Mouse (Mus musculus): ENCODE measurements around the gene Ppil3. TPM values are rescaled to one million over a fixed set of nuclear protein-coding genes. Genes with fewer than 3 reads are reported as not detected.
A peak's percentile ranks its signal among the peaks of the same experiment; 100 is the strongest.

Gene Ppil3
- polyA plus RNA-seq, 1 experiment from 2014 or later: 49.8 TPM

DNA sequence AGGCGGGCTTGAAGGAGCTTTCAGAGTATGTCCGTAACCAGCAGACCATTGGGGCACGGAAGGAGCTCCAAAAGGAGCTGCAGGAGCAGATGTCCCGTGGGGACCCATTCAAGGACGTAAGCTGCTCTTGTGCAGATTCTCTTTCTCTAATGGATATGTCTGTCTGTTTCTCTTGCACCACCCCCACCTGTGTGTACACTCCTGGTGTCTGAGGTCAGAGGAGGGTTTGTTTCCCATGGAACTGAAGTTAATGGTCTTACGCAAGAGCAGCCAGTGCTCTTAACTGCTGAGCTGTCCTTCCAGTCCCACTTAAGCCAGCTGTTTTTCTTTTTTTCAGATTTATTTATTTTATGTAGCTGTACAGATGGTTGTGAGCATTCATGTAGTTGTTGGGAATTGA, 43.9 kb downstream of the Ppil3 start:
- H3K4me3 ChIP-seq (ENCODE audit: low read depth, low read length): no peak overlapping the region
- H3K9ac ChIP-seq (ENCODE audit: low read depth, low read length): no peak overlapping the region
- no peaks in the 10 kb centered on the region for H3K4me1 ChIP-seq (ENCODE audit: control insufficient read depth, insufficient read depth, low read length)
- no peak for ATAC-seq
- H3K9me3 ChIP-seq (replicated peaks; ENCODE audit: control insufficient read depth, low read length, poor library complexity, severe bottlenecking): no peaks in the 10 kb centered on the region
- no peak overlapping the region for H3K27ac ChIP-seq (ENCODE audit: low read length)
- no peaks in the 10 kb centered on the region for H3K27me3 ChIP-seq (ENCODE audit: control insufficient read depth, insufficient read depth, low read depth, low read length)
- peaks cover 52% of the 10 kb centered on the region for H3K36me3 ChIP-seq (ENCODE audit: control insufficient read depth, insufficient read depth, low read length)
- H3K4me2 ChIP-seq (ENCODE audit: low read length): no peak overlapping the region
- WGBS: 92% methylated on average over 6 of the region's 6 CpGs

DNA sequence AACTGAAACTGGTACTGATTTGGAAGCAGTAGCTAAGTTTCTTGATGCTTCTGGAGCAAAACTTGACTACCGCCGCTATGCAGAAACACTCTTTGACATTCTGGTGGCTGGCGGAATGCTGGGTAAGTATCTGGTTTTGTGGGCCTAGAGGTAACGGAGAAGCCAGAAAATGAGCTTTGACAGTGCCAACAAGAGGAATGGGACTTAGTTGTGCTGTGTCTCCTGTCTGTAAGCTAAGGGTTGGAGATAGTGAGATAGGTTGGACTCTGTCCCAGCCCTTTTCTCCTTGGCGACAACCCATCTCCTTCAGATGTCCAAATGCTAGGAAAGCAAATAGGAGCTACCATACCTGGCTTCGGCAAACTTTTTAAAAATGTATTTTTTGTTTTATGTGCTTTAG, 47.6 kb downstream of the Ppil3 start:
- H3K27me3 ChIP-seq (ENCODE audit: control insufficient read depth, insufficient read depth, low read depth, low read length): no peaks in the 10 kb centered on the region

DNA sequence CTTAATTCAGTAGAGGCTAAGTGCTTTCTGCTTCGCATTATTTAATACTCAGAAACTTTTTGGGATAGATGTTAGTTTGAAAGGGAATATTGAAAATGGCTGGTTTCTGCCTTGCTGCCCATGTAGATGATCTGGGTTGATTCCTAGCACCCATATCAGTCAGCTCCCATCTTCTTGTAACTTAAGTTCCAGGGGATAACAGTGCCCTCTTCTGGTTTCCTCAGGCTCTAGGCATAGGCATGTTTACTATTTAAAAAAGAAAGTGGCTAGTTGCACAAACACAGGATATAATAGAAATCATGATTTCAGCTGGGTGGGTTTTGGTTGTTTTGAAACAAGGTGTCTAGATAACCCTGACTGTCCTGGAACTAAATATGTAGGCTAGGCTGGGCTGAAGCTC, 49.1 kb downstream of the Ppil3 start:
- Histone ChIP-seq H3K4me3 (ENCODE audit: low read depth, low read length) (no peak overlapping the region), H3K4me2 (ENCODE audit: low read length) (no peak overlapping the region), H3K27me3 (ENCODE audit: control insufficient read depth, insufficient read depth, low read depth, low read length) (no peaks in the 10 kb centered on the region), H3K9me3 (replicated peaks; ENCODE audit: control insufficient read depth, low read length, poor library complexity, severe bottlenecking) (no peaks in the 10 kb centered on the region), H3K4me1 (ENCODE audit: control insufficient read depth, insufficient read depth, low read length) (peaks cover 17% of the 10 kb centered on the region), H3K9ac (ENCODE audit: low read depth, low read length) (no peak overlapping the region), H3K27ac (ENCODE audit: low read length) (no peak overlapping the region), H3K36me3 (ENCODE audit: control insufficient read depth, insufficient read depth, low read length) (peaks cover 36% of the 10 kb centered on the region)
- no peak for ATAC-seq
- 100% methylated on average over 1 of the region's 1 CpGs for WGBS

More for the DNA sequence above, 47.6 kb downstream of the Ppil3 start:
- peaks cover 9% of the 10 kb centered on the region for H3K4me1 ChIP-seq (ENCODE audit: control insufficient read depth, insufficient read depth, low read length)
- no peak overlapping the region for H3K9ac ChIP-seq (ENCODE audit: low read depth, low read length)
- no peak overlapping the region for H3K4me2 ChIP-seq (ENCODE audit: low read length)
- H3K36me3 ChIP-seq (ENCODE audit: control insufficient read depth, insufficient read depth, low read length): peaks cover 45% of the 10 kb centered on the region
- H3K27ac ChIP-seq (ENCODE audit: low read length): no peak overlapping the region
- no peak overlapping the region for H3K4me3 ChIP-seq (ENCODE audit: low read depth, low read length)
- no peak for ATAC-seq
- WGBS: 95% methylated on average over 6 of the region's 6 CpGs
- no peaks in the 10 kb centered on the region for H3K9me3 ChIP-seq (replicated peaks; ENCODE audit: control insufficient read depth, low read length, poor library complexity, severe bottlenecking)

DNA sequence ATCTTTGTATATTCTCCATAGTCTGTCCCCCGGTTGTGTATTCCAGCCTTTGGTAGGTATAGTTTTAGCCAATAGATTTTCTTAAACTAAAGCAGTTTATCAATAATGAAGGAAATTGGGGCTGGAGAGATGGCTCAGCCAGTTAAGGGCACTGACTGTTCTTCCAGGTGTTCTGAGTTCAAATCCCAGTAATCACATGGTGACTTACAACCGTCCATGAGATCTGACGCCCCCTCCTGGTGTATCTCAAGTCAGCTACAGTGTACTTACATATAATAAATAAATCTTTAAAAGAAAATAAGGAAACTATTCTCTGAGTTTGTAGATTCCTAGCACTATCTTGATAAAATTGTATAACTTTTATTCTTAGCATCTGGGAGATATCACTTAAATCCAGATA, 49.9 kb downstream of the Ppil3 start:
- WGBS: 94% methylated on average over 3 of the region's 3 CpGs
- no peak for ATAC-seq
- H3K36me3 ChIP-seq (ENCODE audit: control insufficient read depth, insufficient read depth, low read length): peaks cover 28% of the 10 kb centered on the region

DNA sequence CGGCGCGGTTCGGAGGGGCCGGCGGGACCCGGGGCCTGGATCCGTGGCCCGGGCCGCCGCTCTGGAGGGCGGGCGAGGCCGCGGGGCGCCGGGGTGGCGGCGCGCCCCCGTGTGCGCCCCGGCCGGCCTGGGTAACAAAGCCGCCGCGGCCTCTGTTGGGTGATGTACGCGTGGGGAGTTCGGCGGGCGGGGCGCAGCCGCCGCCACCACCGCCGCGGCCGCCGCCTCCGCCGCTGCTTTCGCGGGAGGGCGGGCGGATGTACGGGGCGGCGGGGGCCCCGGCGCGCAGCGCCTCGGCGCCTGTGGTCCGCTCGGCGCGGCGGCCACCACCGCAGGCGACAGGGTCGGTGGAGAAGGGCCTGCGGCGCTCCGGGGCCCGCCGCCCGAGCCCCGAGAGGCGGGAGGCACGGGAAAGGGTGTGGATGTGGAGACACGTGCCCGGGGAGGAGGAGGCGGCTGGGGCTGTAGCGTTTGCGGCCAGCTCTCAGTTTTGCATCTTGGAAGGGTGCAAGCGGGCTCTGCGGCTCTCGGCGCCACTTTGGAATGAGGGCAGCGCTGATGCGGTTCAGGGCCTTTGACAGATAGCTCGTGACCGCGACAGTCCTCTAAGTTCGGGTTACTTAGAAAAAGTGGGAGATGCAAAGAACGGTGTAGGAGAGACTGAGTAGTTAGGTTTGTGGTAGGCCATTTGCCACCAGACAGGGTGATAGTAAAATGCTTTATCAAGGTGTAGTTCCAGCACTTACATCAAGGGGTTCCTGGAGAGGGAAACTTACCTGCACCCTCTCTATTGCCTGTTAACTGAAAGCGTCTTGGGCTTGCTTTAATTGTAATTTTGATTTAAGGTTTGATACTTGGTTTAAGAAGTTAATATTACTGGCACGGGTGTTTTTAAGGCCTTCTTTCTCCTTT, 51.7 kb downstream of the Ppil3 start:
- Histone ChIP-seq H3K4me3 (ENCODE audit: low read depth, low read length) (peak overlapping the region; percentile 95), H3K27me3 (ENCODE audit: control insufficient read depth, insufficient read depth, low read depth, low read length) (no peaks in the 10 kb centered on the region), H3K9ac (ENCODE audit: low read depth, low read length) (peak overlapping the region; percentile 95), H3K9me3 (replicated peaks; ENCODE audit: control insufficient read depth, low read length, poor library complexity, severe bottlenecking) (no peaks in the 10 kb centered on the region), H3K4me2 (ENCODE audit: low read length) (peak overlapping the region; percentile 62), H3K4me1 (ENCODE audit: control insufficient read depth, insufficient read depth, low read length) (peaks cover 19% of the 10 kb centered on the region), H3K27ac (ENCODE audit: low read length) (peak overlapping the region; percentile 100), H3K36me3 (ENCODE audit: control insufficient read depth, insufficient read depth, low read length) (peaks cover 14% of the 10 kb centered on the region)
- ATAC-seq: peak; percentile 66
- under 1% methylated on average over 78 of the region's 90 CpGs for WGBS

More for the DNA sequence above, 49.9 kb downstream of the Ppil3 start:
- H3K27me3 ChIP-seq (ENCODE audit: control insufficient read depth, insufficient read depth, low read depth, low read length): no peaks in the 10 kb centered on the region
- no peak overlapping the region for H3K9ac ChIP-seq (ENCODE audit: low read depth, low read length)
- peaks cover 19% of the 10 kb centered on the region for H3K4me1 ChIP-seq (ENCODE audit: control insufficient read depth, insufficient read depth, low read length)
- no peak overlapping the region for H3K4me2 ChIP-seq (ENCODE audit: low read length)
- H3K4me3 ChIP-seq (ENCODE audit: low read depth, low read length): no peak overlapping the region
- H3K9me3 ChIP-seq (replicated peaks; ENCODE audit: control insufficient read depth, low read length, poor library complexity, severe bottlenecking): no peaks in the 10 kb centered on the region
- no peak overlapping the region for H3K27ac ChIP-seq (ENCODE audit: low read length)

DNA sequence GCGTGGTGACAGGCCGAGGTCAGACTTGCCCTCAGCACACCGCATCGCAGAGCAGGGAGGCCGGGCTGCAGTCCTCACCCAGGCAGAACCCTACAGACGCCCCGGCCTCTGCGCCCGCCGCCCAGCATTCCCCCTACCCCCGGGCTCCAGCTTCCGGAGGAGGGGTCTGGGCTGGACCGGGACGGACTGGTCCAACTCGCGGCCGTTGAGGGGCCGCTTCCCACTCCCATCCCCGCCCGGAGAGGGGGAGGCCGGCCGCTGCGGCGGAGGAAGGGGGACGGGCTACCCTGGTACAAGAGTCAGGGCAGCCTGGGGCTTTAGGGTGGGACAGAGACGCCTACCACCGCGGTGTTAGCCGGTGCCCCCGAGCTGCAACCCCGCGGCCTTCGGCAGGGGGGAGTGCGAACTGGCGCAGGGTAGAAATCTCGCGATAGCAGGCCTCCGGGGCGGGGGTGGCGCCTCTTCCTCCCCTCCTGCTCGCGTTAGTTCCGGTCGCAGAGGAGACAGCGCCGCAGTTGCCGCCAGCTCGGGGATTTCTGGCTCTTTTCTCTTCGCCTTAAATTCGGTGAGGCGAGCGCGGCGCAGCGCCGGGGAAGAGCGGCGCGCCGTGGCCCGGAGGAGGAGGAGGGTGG, 52.5 kb downstream of the Ppil3 start, which contains the start of gene Bzw1:
Gene Bzw1, plus strand, starts transcription at position 247 of the 632 bp plus-strand sequence.
- Histone ChIP-seq H3K9ac (ENCODE audit: low read depth, low read length) (peak within 1 kb of the TSS; percentile 95), H3K36me3 (ENCODE audit: control insufficient read depth, insufficient read depth, low read length) (peaks cover 8% of the 10 kb centered on the region), H3K4me1 (ENCODE audit: control insufficient read depth, insufficient read depth, low read length) (peaks cover 19% of the 10 kb centered on the region), H3K27ac (ENCODE audit: low read length) (peak within 1 kb of the TSS; percentile 100), H3K27me3 (ENCODE audit: control insufficient read depth, insufficient read depth, low read depth, low read length) (no peaks in the 10 kb centered on the region), H3K9me3 (replicated peaks; ENCODE audit: control insufficient read depth, low read length, poor library complexity, severe bottlenecking) (no peaks in the 10 kb centered on the region), H3K4me3 (ENCODE audit: low read depth, low read length) (peak within 1 kb of the TSS; percentile 95), H3K4me2 (ENCODE audit: low read length) (peak within 1 kb of the TSS; percentile 94)
- peak; percentile 97 for ATAC-seq
- WGBS: under 1% methylated on average over 49 of the region's 61 CpGs

DNA sequence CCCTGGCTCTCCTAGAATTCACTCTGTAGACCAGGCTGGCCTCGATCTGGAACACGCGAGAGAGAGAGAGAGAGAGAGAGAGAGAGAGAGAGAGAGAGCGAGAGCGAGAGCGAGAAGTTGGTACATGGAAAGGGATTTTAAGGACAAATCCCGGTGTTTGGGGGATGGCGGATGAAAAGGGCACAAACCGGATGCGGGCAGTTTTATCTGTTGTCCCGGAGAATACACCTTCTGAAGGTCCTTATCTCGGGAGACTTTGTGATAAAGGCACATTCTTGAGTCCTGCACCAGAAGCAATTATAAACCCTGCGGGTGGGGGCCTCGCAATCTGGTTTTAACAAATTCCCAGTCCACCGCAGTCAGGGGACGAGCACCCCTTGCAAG, 53.0 kb downstream of the Ppil3 start:
- no peaks in the 10 kb centered on the region for H3K27me3 ChIP-seq (ENCODE audit: control insufficient read depth, insufficient read depth, low read depth, low read length)
- peak; percentile 13 for ATAC-seq
- H3K9ac ChIP-seq (ENCODE audit: low read depth, low read length): peak overlapping the region; percentile 95
- peak overlapping the region; percentile 94 for H3K4me2 ChIP-seq (ENCODE audit: low read length)
- H3K36me3 ChIP-seq (ENCODE audit: control insufficient read depth, insufficient read depth, low read length): peaks cover 5% of the 10 kb centered on the region; the same call in 1 of the 2 replicates
- peaks cover 19% of the 10 kb centered on the region for H3K4me1 ChIP-seq (ENCODE audit: control insufficient read depth, insufficient read depth, low read length)
- WGBS: under 1% methylated on average over 16 of the region's 16 CpGs
- H3K27ac ChIP-seq (ENCODE audit: low read length): peak overlapping the region; percentile 100
- no peaks in the 10 kb centered on the region for H3K9me3 ChIP-seq (replicated peaks; ENCODE audit: control insufficient read depth, low read length, poor library complexity, severe bottlenecking)
- H3K4me3 ChIP-seq (ENCODE audit: low read depth, low read length): peak overlapping the region; percentile 95

DNA sequence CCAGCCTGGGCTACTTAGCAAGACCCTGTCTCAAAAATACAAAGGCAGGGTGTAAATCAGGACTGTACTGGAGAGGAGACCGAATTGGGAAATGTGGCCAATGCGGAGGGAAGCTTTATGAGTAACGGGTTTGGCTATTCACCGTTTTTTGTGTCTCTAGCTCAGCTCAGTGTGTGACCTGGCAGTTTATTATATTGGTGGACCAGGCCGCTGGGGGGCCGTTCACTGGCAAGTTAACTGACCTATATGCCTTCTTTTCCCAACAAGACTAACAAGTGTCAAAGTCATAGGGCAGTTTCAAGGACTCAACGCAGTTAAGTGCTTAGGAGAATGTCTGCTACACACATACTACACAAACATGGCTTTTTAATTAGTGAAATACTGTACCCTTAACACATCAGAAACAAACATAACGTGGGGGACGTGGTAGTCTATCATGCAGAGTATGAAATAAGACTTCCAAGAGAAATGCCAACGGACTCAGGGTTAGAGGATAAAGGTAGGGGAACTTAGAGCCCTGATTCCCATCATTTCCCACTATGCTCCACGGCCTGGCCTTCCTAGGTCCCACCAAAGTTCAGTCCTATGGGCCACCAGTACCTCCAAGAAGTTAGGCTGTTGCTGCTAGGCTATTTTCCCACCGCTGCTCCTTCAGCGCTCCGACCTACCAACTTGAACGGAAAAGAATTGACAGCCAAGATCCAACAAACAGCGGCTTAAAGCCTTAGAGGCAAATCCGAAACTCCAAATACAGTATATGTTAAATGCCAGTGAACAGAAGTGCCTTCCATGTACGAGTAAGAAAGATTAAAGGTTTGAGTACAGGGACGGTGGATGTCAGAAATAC, 53.6 kb downstream of the Ppil3 start:
- Histone ChIP-seq H3K4me2 (ENCODE audit: low read length) (peak overlapping the region; percentile 94), H3K4me3 (ENCODE audit: low read depth, low read length) (peak overlapping the region; percentile 95), H3K9ac (ENCODE audit: low read depth, low read length) (peak overlapping the region; percentile 95), H3K36me3 (ENCODE audit: control insufficient read depth, insufficient read depth, low read length) (peaks cover 5% of the 10 kb centered on the region; the same call in 1 of the 2 replicates), H3K4me1 (ENCODE audit: control insufficient read depth, insufficient read depth, low read length) (peaks cover 19% of the 10 kb centered on the region), H3K27me3 (ENCODE audit: control insufficient read depth, insufficient read depth, low read depth, low read length) (no peaks in the 10 kb centered on the region), H3K27ac (ENCODE audit: low read length) (peak overlapping the region; percentile 100), H3K9me3 (replicated peaks; ENCODE audit: control insufficient read depth, low read length, poor library complexity, severe bottlenecking) (no peaks in the 10 kb centered on the region)
- ATAC-seq: no peak
- WGBS: 42% methylated on average over 19 of the region's 19 CpGs
